Mouse (Mus musculus) liver, adult 2 months (tissue): ENCODE measurements around the gene Arid4a.

ENCODE experiments used
- CTCF ChIP-seq: fragments of 200-500 bp; IDR thresholded peaks from 2 replicates; pipeline ENCODE4 v1.5.1; 2011; ENCODE audit warnings: low read depth, low read length, control low read depth
- POLR2A ChIP-seq: fragments of 200-500 bp; IDR thresholded peaks from 2 replicates; pipeline ENCODE4 v1.6.1; 2011; ENCODE audit warnings: low read length, control low read depth; ENCODE audit not compliant: insufficient read depth; ENCODE audit errors: extremely low read depth

DNA sequence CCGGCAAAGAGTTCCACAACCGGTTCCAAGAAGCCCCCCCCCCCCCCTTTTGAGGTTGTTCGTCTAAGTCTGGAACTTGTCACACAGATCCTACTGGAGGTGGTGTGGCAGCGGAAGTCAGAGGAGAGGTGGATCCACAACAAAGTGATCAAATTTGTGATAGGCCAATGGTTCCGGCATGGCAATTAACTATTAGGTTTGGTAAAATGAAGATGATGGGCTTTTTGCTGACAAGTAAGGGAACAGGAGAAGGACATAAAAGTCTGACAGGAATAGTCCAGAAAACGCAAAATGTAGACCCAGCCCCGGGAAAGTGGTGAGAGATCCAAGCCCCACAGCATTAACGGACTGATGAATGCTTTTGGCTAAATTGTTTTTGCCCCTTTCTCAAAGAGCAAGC lies 48.2 kb upstream of the Arid4a start:
- TF ChIP-seq POLR2A (no peak), CTCF (no peak)
